In the genomic region with DNA sequence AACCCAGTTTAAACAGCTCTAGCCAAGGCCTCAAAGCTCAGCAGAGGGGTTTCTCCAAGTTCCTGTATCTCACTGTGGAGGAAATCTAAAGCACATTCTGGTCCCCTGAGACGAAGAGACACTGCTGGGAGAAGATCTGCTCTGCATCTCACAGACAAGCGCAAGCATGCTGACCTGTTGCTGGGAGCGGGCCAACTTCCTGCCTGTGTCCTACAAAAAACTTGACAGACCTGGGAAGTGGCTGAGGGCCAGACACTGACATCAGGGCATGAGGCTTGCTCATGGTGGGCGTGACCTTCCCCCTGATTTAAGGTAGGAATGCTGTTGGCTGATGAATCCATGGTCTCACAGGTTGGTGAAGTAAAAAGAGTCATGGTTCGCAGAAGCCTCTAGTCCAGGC, we compare ENCODE assay signal across 12 mouse cellular contexts.
A peak's percentile ranks its signal among the peaks of the same experiment; 100 is the strongest.
DNase-seq lines count a peak whose midpoint lies in the region; ATAC-seq and TF ChIP-seq lines count a peak whose summit lies in the region.
"Had no signal": no experiment of that assay in that cellular context is flagged by ENCODE, and none has a peak within 500 bp of the region (broad histone marks: within the 10 kb centered on the region; RNA-seq: fewer than 3 reads in every experiment).

No protein-coding gene starts in this region.

- no peak overlapping the region for H3K9ac ChIP-seq in hindbrain, postnatal 0 days (replicated peaks; ENCODE audit: low read length)
- H3K9ac ChIP-seq in hindbrain, embryonic 13.5 days, result no peak overlapping the region
- H3K9ac ChIP-seq: forebrain, embryonic 15.5 days had no signal

- no peaks in the 10 kb centered on the region for H3K4me1 ChIP-seq in hindbrain, postnatal 0 days (ENCODE audit: insufficient read depth, low read length)
- H3K4me1 ChIP-seq in hindbrain, embryonic 13.5 days (replicated peaks), result no peaks in the 10 kb centered on the region
- H3K4me1 ChIP-seq: forebrain, embryonic 15.5 days had no signal

- H3K4me3 ChIP-seq in hindbrain, postnatal 0 days (ENCODE audit: low read length), result no peak overlapping the region
- H3K4me3 ChIP-seq in hindbrain, embryonic 13.5 days, result no peak overlapping the region
- H3K4me3 ChIP-seq: forebrain, embryonic 15.5 days had no signal

- H3K36me3 ChIP-seq in hindbrain, postnatal 0 days (ENCODE audit: insufficient read depth, low read length), result no peaks in the 10 kb centered on the region
- H3K36me3 ChIP-seq in hindbrain, embryonic 13.5 days, result no peaks in the 10 kb centered on the region
- H3K36me3 ChIP-seq: forebrain, embryonic 15.5 days had no signal

- no peak for TF ChIP-seq CTCF in hindbrain, postnatal 0 days (IDR thresholded peaks at IDR 0.05; ENCODE audit: low read depth)

- peak; percentile 35 for DNase-seq in hindbrain, postnatal 0 days (ENCODE audit: low spot score)
- peak; percentile 4 for DNase-seq in adrenal gland, adult 8-10 months
- DNase-seq in cerebellum, adult 9-11 months, result peak; percentile 65
- peak; percentile 65 for DNase-seq in kidney, postnatal 14 days
- DNase-seq in B cell, adult 2 months, result no peak
- DNase-seq in thymus, adult 18-20 months, result no peak
- DNase-seq: thymus, postnatal 14 days had no signal

- no peaks in the 10 kb centered on the region for H3K27me3 ChIP-seq in hindbrain, postnatal 0 days (ENCODE audit: insufficient read depth, low read length)
- no peaks in the 10 kb centered on the region for H3K27me3 ChIP-seq in hindbrain, embryonic 13.5 days
- H3K27me3 ChIP-seq: CH12.LX; forebrain, embryonic 15.5 days had no signal

- H3K4me2 ChIP-seq in hindbrain, postnatal 0 days (ENCODE audit: low read depth, low read length), result no peak overlapping the region
- H3K4me2 ChIP-seq in hindbrain, embryonic 13.5 days, result no peak overlapping the region
- H3K4me2 ChIP-seq: forebrain, embryonic 15.5 days had no signal

- H3K27ac ChIP-seq in hindbrain, postnatal 0 days, result no peak overlapping the region
- H3K27ac ChIP-seq in hindbrain, embryonic 13.5 days, result no peak overlapping the region
- H3K27ac ChIP-seq: forebrain, embryonic 15.5 days had no signal

- no peaks in the 10 kb centered on the region for H3K9me3 ChIP-seq in hindbrain, postnatal 0 days (ENCODE audit: low read length)
- H3K9me3 ChIP-seq in hindbrain, embryonic 13.5 days, result no peaks in the 10 kb centered on the region
- H3K9me3 ChIP-seq: forebrain, embryonic 15.5 days had no signal

- 66% methylated on average over 5 of the region's 5 CpGs for WGBS in hindbrain, postnatal 0 days
- WGBS in hindbrain, embryonic 13.5 days, result 86% methylated on average over 5 of the region's 5 CpGs

- ATAC-seq in hindbrain, postnatal 0 days, result no peak
- ATAC-seq in hindbrain, embryonic 13.5 days (ENCODE audit: low FRiP score), result no peak
- ATAC-seq in frontal cortex, adult (ENCODE audit: low TSS enrichment), result no peak
- ATAC-seq: activated CD4-positive, CD25-positive, alpha-beta regulatory T cell, adult 4 months; forebrain, embryonic 15.5 days had no signal

Comparison
In these comparisons a context has a peak if more than half of its experiments do, and no peak if none do; other contexts are left out.
1. DNase-seq: peak in hindbrain, postnatal 0 days (single experiment), adrenal gland, adult 8-10 months (single experiment), cerebellum, adult 9-11 months (single experiment) and kidney, postnatal 14 days (single experiment); none in B cell, adult 2 months (0 of 2) and thymus, adult 18-20 months (0 of 2).